In the genomic region with DNA sequence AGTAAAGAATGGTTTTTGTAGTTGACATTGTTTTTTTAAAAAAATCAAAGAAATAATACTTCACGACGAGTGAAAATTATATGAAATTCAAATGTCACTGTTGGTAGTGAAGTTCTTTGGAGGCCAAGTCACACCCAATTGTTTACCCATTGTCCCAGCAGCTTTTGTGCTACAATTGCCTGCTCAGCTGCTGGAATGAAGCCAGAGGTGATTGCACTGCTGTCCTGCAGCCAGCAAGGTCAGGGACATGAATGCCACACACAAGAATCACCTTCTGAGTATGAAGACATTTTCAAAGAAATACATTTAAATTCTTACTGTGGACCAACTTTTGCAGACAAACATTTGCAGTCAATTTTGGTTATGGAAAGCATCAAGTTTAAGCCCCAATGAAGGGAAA, we compare ENCODE assay signal across 16 mouse cellular contexts.
DNase-seq lines count a peak whose midpoint lies in the region; ATAC-seq and TF ChIP-seq lines count a peak whose summit lies in the region.
"Had no signal": no experiment of that assay in that cellular context is flagged by ENCODE, and none has a peak within 500 bp of the region (broad histone marks: within the 10 kb centered on the region; RNA-seq: fewer than 3 reads in every experiment).

No protein-coding gene starts in this region.

- TF ChIP-seq POLR2A in kidney, adult 2 months (IDR thresholded peaks at IDR 0.05; ENCODE audit: low read depth, low read length), result no peak

- H3K36me3 ChIP-seq in kidney, adult 2 months (ENCODE audit: control insufficient read depth, insufficient read depth, low read length), result no peaks in the 10 kb centered on the region
- no peaks in the 10 kb centered on the region for H3K36me3 ChIP-seq in kidney, embryonic 16.5 days (ENCODE audit: insufficient read depth, low read length)
- H3K36me3 ChIP-seq: hindbrain, embryonic 10.5 days; liver, embryonic 13.5 days had no signal

- no peak for TF ChIP-seq CTCF in kidney, adult 2 months (conservative IDR thresholded peaks at IDR 0.05; ENCODE audit: insufficient read depth, insufficient read length, low read depth, low read length)
- TF ChIP-seq CTCF in left cerebral cortex, adult 2 months (IDR thresholded peaks at IDR 0.05), result no peak

- no peak for ATAC-seq in kidney, embryonic 16.5 days (ENCODE audit: low FRiP score, low TSS enrichment)
- ATAC-seq: intestine, embryonic 16.5 days had no signal

- peak; percentile 73 for DNase-seq in kidney, adult 2 months
- peak; percentile 32 for DNase-seq in Muller cell, postnatal 12 days (ENCODE audit: inconsistent ontology term)
- DNase-seq in adrenal gland, adult 8-10 months, result peak; percentile 82
- peak; percentile 12 to 28 for DNase-seq in kidney, adult 8-10 months
- DNase-seq in natural killer cell, adult 2 months (ENCODE audit: low spot score in 2 of 2), result no peak
- DNase-seq in urinary bladder, postnatal 4 days (ENCODE audit: low spot score in 2 of 2), result no peak
- DNase-seq in left cerebral cortex, adult 2 months (ENCODE audit: extremely low spot score in 1 of 2, low spot score in 2 of 2), result no peak
- DNase-seq: embryo, embryonic 11 days; liver, embryonic 13.5 days; spleen, adult 18-20 months had no signal

- no peaks in the 10 kb centered on the region for H3K9me3 ChIP-seq in kidney, embryonic 16.5 days (ENCODE audit: low read length)
- H3K9me3 ChIP-seq: hindbrain, embryonic 10.5 days; liver, embryonic 13.5 days had no signal

- intact Hi-C loops in left cerebral cortex, adult 2 months (cut with DNase I), result no loop called here

- H3K27ac ChIP-seq in kidney, adult 2 months (ENCODE audit: insufficient read depth, low read depth, low read length), result no peak overlapping the region
- no peak overlapping the region for H3K27ac ChIP-seq in kidney, embryonic 16.5 days (ENCODE audit: low read length)
- H3K27ac ChIP-seq in left cerebral cortex, adult 2 months, result no peak overlapping the region
- H3K27ac ChIP-seq: hindbrain, embryonic 10.5 days; liver, embryonic 13.5 days had no signal

- no peak overlapping the region for H3K4me2 ChIP-seq in kidney, embryonic 16.5 days (replicated peaks; ENCODE audit: low read depth, low read length)
- H3K4me2 ChIP-seq: liver, embryonic 13.5 days had no signal

- no peak overlapping the region for H3K9ac ChIP-seq in kidney, embryonic 16.5 days (replicated peaks; ENCODE audit: low read length)
- H3K9ac ChIP-seq: liver, embryonic 13.5 days had no signal

- no peak overlapping the region for H3K4me3 ChIP-seq in kidney, adult 2 months (ENCODE audit: insufficient read depth, low read depth, low read length)
- H3K4me3 ChIP-seq in kidney, embryonic 16.5 days (ENCODE audit: low read length), result no peak overlapping the region
- H3K4me3 ChIP-seq in left cerebral cortex, adult 2 months, result no peak overlapping the region
- H3K4me3 ChIP-seq: erythroblast, embryonic 14.5 days; hindbrain, embryonic 10.5 days; liver, embryonic 13.5 days; myocyte had no signal

- WGBS in kidney, adult 2 months, result 75% methylated on average over 2 of the region's 2 CpGs
- 78% methylated on average over 2 of the region's 2 CpGs for whole genome bisulfite sequencing in kidney, embryonic 16.5 days

- no peaks in the 10 kb centered on the region for H3K4me1 ChIP-seq in kidney, adult 2 months (ENCODE audit: control insufficient read depth, insufficient read depth, low read length)
- no peaks in the 10 kb centered on the region for H3K4me1 ChIP-seq in kidney, embryonic 16.5 days (ENCODE audit: insufficient read depth, low read length)
- H3K4me1 ChIP-seq: hindbrain, embryonic 10.5 days; liver, embryonic 13.5 days had no signal

- H3K27me3 ChIP-seq in kidney, adult 2 months (replicated peaks; ENCODE audit: control insufficient read depth, insufficient read depth, low read length), result no peaks in the 10 kb centered on the region
- H3K27me3 ChIP-seq in kidney, embryonic 16.5 days (ENCODE audit: insufficient read depth, low read length), result no peaks in the 10 kb centered on the region
- H3K27me3 ChIP-seq: CH12.LX; liver, embryonic 13.5 days had no signal

Comparison
In these comparisons a context has a peak if more than half of its experiments do, and no peak if none do; other contexts are left out.
1. DNase-seq: peak in kidney, adult 2 months (single experiment), Muller cell, postnatal 12 days (single experiment), adrenal gland, adult 8-10 months (single experiment) and kidney, adult 8-10 months (2 of 2); none in natural killer cell, adult 2 months (0 of 2), urinary bladder, postnatal 4 days (0 of 2) and left cerebral cortex, adult 2 months (0 of 2).